Mouse (Mus musculus): ENCODE results near the gene Med14.

- TF ChIP-seq CTCF (conservative IDR thresholded peaks at IDR 0.05 in 1 of 2, IDR thresholded peaks at IDR 0.05 in 1 of 2; ENCODE audit: low read depth in 2 of 2, low read length in 2 of 2) (no peak), ZNF384 (IDR thresholded peaks at IDR 0.05; ENCODE audit: low read depth, low read length) (no peak), POLR2A (IDR thresholded peaks at IDR 0.05; ENCODE audit: low read depth, low read length) (no peak), JUN (IDR thresholded peaks at IDR 0.05; ENCODE audit: insufficient read depth, low read depth, low read length) (no peak), ELF1 (IDR thresholded peaks at IDR 0.05; ENCODE audit: low read depth, low read length) (no peak)
Measured at GRCm38 (mm10) chrX:12800559-12800958, 38.7 kb upstream of the Med14 start.
